Mouse (Mus musculus) lung, postnatal 14 days (tissue): Measurements from ENCODE around the gene Snapin.
A peak's percentile ranks its signal among the peaks of the same experiment; 100 is the strongest.

ENCODE experiments used
- DNase-seq: peaks from one replicate; pipeline ENCODE4 v3.0.0; 2021

Gene Snapin

GRCm38 (mm10) chr3:90503444-90503843 lies 12.6 kb upstream of the Snapin start:
- DNase-seq: no peak

DNA sequence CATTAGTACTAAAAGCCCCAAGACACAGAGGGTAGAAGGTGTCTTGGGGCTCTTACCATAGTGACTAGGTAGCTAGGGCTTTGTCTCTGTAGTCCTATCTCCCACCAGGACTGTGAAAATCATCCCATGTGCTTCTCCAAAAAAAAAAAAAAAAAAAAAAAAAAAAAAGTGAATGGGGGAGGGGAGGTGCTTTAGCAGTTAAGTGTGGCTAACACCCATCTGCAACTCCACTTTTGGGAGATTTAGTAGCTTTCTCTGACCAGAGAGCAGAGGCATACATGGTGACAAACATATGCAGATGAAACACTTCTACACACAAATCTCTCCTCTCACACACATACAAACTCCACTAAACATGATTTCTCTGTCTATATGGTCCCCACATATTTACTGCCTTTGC lies 6.8 kb upstream of the Snapin start:
- no peak for DNase-seq

DNA sequence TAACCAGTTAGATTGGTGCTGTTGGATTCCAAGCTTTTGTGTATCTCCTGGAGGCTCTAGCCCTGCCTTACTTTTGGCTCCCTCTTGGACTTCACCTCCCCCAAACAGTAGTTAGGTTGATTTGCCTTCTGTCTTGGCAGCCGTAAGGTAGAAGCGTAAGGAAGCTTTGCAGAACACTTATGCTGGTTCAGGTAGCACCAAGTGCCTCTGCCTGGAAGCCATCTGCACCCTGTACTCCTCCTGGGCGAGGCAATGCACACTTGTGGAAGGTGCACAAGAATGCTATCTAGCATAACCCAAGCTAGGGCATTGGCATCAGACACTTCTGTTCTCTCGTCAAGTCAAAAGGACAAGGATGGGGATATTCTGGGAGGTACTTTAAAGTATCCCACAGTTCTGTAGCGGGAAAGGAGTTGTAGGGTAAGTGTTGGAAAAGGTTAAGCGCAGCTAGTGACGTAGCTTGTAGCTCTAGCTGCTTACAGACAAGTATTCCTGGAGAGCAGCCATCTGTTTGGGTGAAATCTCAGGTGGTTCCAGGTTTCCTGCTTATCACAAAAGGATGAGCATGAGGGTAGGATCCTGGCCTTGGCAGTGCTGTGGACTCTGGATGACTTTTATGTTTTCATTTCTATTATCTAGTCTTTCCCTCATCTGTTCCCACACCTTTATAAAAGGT lies 5.2 kb upstream of the Snapin start:
- DNase-seq: no peak

GRCm38 (mm10) chr3:90493831-90494540 lies 3.2 kb upstream of the Snapin start:
- DNase-seq: no peak

DNA sequence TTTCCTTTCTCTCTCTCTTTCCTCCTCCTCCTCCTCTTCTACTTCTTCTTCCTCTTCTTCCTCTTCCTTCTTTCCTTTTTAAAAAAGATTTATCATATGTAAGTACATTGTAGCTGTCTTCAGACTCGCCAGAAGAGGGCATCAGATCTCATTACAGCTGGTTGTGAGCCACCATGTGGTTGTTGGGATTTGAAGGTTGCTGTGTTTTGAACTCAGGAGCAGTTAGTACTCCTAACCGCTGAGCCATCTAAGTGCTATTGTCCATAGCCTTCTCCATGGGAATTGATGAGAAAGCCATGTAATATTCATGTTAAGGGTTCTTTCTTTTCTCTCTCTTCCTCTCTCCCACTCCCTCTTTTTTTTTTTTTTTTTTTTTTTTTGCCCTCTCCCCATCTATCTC lies 517 bp upstream of the Snapin start:
- DNase-seq: peak; percentile 45

- no peak for DNase-seq
Measured at GRCm38 (mm10) chr3:90488576-90488975, 2.3 kb downstream of the Snapin start.

DNA sequence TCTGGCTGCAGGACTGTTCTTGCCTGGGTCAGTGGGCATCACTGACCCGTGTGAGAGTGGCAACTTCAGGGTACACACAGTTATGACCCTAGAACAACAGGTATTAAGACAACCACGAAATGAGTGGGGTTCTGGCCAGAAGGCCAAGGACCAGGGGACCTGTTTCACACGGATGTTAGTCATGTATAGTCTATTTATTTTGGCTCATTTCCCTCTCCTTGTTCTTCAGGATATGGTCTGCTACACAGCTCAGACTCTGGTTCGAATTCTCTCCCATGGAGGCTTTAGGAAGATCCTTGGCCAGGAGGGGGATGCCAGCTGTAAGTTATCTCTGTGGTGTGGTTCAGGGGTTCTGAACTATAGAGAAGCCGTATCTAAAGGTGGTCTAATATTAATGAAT lies 3.8 kb downstream of the Snapin start:
- no peak for DNase-seq

DNA sequence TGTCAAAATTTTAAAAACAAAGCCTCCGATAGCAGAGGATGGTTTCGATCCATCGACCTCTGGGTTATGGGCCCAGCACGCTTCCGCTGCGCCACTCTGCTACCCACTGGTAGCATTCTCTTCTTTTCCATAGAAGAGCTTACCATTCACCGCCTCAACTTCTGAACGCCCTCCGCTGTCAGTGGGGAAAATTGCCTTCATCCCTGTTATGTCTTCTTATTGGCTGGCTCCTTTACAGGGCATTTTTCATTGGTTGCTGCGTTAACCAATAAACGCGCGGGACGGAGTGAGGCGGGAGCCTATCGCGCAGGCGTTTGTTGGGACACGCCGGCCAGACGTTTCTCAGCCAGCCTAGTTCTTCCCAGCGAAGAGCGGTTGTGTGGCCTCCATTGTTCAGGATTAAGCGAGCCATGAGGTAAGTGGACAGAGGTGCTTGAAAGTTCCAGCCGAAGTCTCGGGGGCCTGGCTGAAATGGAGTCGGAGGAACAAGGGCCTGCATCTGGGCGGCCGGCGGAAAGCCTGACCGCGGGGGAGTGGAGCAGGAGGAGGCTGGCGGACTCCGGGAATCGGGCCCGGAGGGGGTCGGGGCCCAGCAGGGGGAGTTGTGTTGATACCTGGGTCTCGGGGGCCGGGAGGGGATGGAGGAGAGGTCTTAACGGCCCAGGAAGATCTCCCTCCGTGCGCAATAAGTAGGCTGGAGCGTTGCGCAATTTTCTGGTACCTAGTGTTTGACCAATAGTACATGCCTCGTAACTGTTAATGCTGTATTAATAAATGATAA lies 14.8 kb downstream of the Snapin start, which contains the start of gene Ilf2:
TSS of gene Ilf2 (plus strand) at position 296 of the 781 bp plus-strand sequence.
- DNase-seq: peak; percentile 96

DNA sequence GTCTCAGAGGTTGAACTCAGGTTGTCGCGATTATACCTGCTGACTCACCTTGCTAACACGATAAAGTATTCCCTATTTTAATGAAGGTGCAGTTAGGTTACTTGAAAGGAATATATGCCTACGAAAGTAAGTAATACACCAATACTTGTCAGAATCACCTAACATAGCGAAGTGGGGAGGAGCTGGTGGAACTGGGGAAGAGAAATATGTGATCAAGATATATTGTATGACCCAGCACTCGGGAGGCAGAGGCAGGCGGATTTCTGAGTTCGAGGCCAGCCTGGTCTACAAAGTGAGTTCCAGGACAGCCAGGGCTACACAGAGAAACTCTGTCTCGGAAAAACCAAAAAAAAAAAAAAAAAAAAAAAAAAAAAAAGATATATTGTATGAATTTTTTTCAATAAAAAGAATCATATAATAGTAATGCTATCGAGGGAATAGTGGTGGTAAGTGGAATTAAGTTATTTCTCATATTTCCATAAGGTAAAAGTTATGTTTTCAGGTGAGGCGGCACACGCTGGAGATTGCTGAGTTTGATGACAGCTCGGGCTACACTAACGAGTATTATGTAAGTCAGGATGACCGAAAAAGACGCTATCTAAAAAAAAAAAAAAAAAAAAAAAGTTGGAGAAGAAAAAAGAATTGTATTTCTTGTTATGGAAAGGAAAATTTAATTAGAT lies 15.5 kb downstream of the Snapin start:
- no peak for DNase-seq

GRCm38 (mm10) chr3:90472213-90472612 lies 18.6 kb downstream of the Snapin start:
- peak; percentile 71 for DNase-seq

GRCm38 (mm10) chr3:90467618-90468300 lies 23.1 kb downstream of the Snapin start:
- DNase-seq: no peak

DNA sequence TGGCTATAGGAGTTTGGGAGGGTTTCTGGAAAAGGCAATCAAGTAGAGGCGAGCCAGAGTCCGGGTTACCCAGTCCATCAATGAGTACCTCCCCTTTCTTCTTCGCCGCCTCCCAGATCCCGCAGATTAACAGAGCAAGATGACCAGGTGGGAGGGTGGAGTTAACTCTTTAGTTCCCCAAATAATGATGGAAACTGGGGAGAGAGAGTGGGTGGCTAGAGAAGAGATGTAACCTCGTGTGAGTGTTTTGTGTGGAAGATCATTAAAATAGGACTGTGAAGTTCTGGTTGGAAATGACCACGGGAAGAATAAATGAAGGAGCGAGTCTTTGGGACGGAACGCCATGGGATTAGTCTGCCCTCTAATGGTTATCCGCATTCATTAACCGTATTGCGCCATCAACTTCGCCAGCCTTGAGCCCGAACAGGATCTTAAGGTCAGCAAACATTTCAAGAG lies 24.5 kb downstream of the Snapin start:
- DNase-seq: peak; percentile 75

- DNase-seq: peak; percentile 65
Measured at GRCm38 (mm10) chr3:90465686-90466310, 25.0 kb downstream of the Snapin start, which contains the start of gene Npr1. TSS of gene Npr1 (minus strand) at chr3:90465866.

DNA sequence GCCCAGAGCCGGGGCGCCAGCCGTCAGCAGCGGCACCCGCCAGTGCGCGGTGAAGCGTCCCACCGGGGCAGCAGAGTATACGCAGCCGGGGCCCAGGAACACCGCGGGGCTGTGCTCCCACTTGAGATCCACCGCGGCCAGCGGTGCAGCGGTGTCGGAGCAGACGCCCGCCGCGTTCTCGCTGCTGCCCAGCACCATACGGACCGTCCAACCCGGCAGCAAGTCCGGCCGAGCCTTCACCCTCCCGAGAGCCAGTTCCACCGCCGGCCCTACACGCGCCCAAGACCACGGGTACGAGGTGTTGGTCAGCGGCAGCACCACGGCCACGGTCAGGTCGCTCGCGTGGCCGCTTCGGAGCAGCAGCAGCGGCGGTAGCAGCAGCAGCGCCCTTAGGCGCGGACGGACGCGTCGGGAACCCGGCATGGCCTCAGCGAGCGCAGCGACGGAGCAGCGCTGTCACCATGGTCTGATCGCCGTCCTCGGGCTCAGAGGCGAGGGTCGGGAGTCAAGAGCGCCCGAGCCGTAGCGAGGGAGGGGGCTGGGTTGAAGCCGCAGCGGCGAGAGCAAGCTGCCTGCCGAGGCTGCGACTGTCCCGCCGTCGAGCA lies 25.6 kb downstream of the Snapin start:
- DNase-seq: peak; percentile 39

DNA sequence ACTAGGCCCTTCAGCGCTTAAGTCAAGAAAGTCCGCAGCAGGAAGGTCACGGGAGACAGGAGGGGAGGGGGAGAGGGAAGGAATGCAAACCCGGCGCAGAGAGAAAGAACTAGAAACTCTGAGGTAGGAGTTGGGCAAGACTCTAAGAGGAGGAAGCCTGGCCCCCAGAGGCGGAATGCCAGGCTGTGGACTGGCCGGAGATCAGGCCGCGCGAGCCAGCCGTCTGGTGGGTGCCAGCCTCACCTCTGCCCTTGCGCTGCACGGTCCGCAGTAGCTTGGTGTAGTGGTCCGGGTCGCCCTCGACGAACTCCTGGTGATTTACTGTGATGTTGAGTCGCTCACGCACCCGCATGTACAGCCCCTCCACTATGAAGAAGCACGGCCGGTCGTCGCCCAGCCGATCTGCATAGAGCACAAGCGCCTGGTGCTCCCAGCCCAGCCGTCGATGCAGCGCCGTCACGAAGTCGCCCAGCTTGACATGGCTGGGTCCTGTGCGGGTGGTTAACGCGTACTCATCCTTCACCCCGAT lies 26.2 kb downstream of the Snapin start:
- peak; percentile 67 for DNase-seq

DNA sequence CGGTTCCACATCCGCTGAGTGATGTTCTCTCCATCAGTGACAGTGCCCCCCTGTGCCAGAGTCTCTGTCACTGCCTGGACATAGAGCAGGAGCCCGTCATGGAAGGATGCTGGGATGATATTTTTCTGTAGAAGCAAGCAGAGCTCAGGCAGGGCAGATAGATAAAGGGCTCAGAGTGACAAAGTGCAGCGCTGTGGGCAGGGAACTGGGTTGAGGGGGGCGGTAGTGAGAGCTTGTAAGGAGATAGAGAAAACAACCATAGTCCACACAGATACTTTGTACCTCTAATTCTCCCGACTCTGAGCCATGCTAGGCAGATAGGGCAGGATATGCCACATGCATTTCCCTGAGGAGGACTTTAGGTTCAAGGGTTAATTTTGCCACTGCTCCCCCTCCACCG lies 28.3 kb downstream of the Snapin start:
- no peak for DNase-seq

DNA sequence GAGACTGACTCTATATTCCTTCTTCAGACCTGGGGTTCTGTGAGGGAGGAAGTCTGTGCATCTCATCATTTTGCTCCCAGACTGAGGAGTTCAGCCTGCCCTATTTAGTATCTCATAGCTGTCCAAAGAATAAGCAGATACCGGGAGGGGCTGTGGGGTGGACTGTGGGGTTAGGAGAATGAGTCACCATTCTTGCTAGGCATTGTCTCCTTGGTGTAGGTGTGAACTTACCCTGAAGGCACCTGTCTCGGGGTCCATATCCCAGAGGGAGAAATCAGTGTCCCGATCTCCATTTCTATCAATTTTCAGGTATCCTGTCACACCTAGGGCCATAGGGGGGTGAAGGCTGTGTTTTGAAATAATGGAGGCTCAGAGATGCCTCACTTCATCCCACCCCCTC lies 28.9 kb downstream of the Snapin start:
- DNase-seq: no peak

DNA sequence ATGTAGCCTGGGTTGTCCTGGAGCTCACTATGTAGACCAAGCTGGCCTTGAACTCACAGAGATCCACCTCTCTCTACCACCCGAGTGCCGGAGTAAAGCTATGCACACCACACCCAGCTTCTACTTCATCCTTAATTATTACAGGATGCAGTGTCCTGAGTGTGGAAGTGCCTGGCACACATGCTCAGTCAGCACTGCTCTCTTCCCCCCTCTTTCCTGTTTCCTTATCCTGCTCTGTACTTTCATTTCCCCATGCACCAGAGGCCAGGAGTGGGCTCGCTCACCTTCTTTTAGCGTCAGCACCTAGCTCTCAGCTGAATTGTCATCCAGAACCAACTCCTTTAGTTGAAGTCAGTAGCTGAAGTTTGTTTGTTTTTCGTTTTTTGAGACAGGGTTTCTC lies 30.5 kb downstream of the Snapin start:
- no peak for DNase-seq

GRCm38 (mm10) chr3:90459727-90460126 lies 31.1 kb downstream of the Snapin start:
- no peak for DNase-seq

DNA sequence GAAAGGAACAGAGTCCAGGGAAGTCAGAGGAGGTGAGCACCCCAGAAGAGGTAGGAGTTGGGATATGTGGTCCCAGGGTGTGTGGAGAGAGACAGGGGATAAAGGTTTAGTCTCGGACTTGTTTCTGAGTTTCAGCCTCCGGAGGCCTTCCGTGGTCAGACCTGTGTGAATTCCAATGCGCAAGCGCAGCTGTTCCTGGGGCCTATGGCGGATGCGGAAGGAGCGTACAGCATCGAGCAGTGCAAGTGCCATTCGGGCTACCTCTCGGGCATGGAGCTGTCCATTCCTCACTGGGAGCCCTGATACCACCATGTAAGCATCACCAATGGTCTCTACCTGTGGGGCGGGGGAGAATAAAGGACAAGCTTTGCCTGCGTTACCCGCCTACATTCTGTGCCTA lies 35.9 kb downstream of the Snapin start:
- DNase-seq: no peak
